Comparison of ENCODE assay signal across 8 mouse cellular contexts in genomic region chr1:54925971-54926771, GRCm38 (mm10). TPM values are rescaled to one million over a fixed set of nuclear protein-coding genes. Genes with fewer than 3 reads are reported as not detected.
DNase-seq lines count a peak whose midpoint lies in the region; ATAC-seq and TF ChIP-seq lines count a peak whose summit lies in the region.

Ankrd44 (minus strand) TSS chr1:54926387.

- peak within 1 kb of the TSS; percentile 68 to 100 (median 95) for H3K4me3 ChIP-seq in CH12.LX (replicated peaks in 1 of 3; ENCODE audit: low read depth in 2 of 3, low read length in 2 of 3, poor library complexity in 1 of 3)
- H3K4me3 ChIP-seq in forebrain, embryonic 14.5 days (ENCODE audit: low read depth, low read length) = peak within 1 kb of the TSS; percentile 87
- peak within 1 kb of the TSS; percentile 93 for H3K4me3 ChIP-seq in heart, postnatal 0 days (ENCODE audit: low read depth, low read length)
- H3K4me3 ChIP-seq in liver, postnatal 0 days (ENCODE audit: low read depth, low read length) = peak within 1 kb of the TSS; percentile 92
- peak within 1 kb of the TSS; percentile 60 for H3K4me3 ChIP-seq in neural tube, embryonic 12.5 days
- H3K4me3 ChIP-seq in stomach, embryonic 16.5 days (replicated peaks; ENCODE audit: low read length) = peak within 1 kb of the TSS; percentile 76

- in situ Hi-C loops in CH12.LX (cut with MboI; ENCODE audit: low pct_ligation_motif_present, low pct_unique_long_range_greater_than_20kb, low sequenced_read_pairs) = loop anchor here (5.0 to 10.0 kb wide), 3 partner anchors 94 to 261 kb away; no protein-coding TSS in a partner anchor

- TF ChIP-seq CTCF in CH12.LX (conservative IDR thresholded peaks at IDR 0.05 in 1 of 2, IDR thresholded peaks at IDR 0.05 in 1 of 2; ENCODE audit: low read depth in 2 of 2, low read length in 2 of 2) = peak in 1 of 2 experiments; percentile 75; a peak in 2 of 4 replicates
- TF ChIP-seq CTCF in heart, postnatal 0 days (IDR thresholded peaks at IDR 0.05; ENCODE audit: low read depth) = peak; percentile 24
- peak; percentile 35 for TF ChIP-seq CTCF in liver, postnatal 0 days (IDR thresholded peaks at IDR 0.05; ENCODE audit: low read depth)

- H3K9ac ChIP-seq in CH12.LX (ENCODE audit: insufficient read depth, low read depth) = peak within 1 kb of the TSS; percentile 95
- H3K9ac ChIP-seq in forebrain, embryonic 14.5 days (ENCODE audit: low read length) = peak within 1 kb of the TSS; percentile 91
- peak within 1 kb of the TSS; percentile 92 for H3K9ac ChIP-seq in heart, postnatal 0 days (replicated peaks; ENCODE audit: low read depth, low read length)
- H3K9ac ChIP-seq in liver, postnatal 0 days (replicated peaks) = peak within 1 kb of the TSS; percentile 79
- peak within 1 kb of the TSS; percentile 67 for H3K9ac ChIP-seq in neural tube, embryonic 12.5 days
- H3K9ac ChIP-seq in stomach, embryonic 16.5 days (ENCODE audit: low read length) = peak within 1 kb of the TSS; percentile 81

- H3K9me3 ChIP-seq in CH12.LX (replicated peaks; ENCODE audit: low read length) = no peaks in the 10 kb centered on the region
- no peaks in the 10 kb centered on the region for H3K9me3 ChIP-seq in forebrain, embryonic 14.5 days (replicated peaks; ENCODE audit: control insufficient read depth, low read length)
- H3K9me3 ChIP-seq in heart, postnatal 0 days (replicated peaks; ENCODE audit: control insufficient read depth, low read length) = no peaks in the 10 kb centered on the region
- H3K9me3 ChIP-seq in liver, postnatal 0 days (ENCODE audit: low read length) = no peaks in the 10 kb centered on the region
- H3K9me3 ChIP-seq in neural tube, embryonic 12.5 days = no peaks in the 10 kb centered on the region
- H3K9me3 ChIP-seq in stomach, embryonic 16.5 days (replicated peaks; ENCODE audit: control insufficient read depth, low read length) = no peaks in the 10 kb centered on the region

- no peaks in the 10 kb centered on the region for H3K27me3 ChIP-seq in CH12.LX (replicated peaks)
- no peaks in the 10 kb centered on the region for H3K27me3 ChIP-seq in forebrain, embryonic 14.5 days (replicated peaks; ENCODE audit: control insufficient read depth, insufficient read depth, low read length)
- H3K27me3 ChIP-seq in heart, postnatal 0 days (ENCODE audit: control insufficient read depth, insufficient read depth, low read length) = no peaks in the 10 kb centered on the region
- H3K27me3 ChIP-seq in liver, postnatal 0 days (ENCODE audit: insufficient read depth, low read length) = peaks cover 9% of the 10 kb centered on the region; the same call in 1 of the 2 replicates
- H3K27me3 ChIP-seq in neural tube, embryonic 12.5 days (replicated peaks) = peaks cover 6% of the 10 kb centered on the region; the same call in 1 of the 2 replicates
- H3K27me3 ChIP-seq in stomach, embryonic 16.5 days (ENCODE audit: control insufficient read depth, insufficient read depth, low read length) = no peaks in the 10 kb centered on the region

- peak; percentile 62 for DNase-seq in CH12.LX (ENCODE audit: extremely low read depth)
- peak; percentile 83 for DNase-seq in forebrain, embryonic 14.5 days (ENCODE audit: low spot score)
- DNase-seq in heart, postnatal 0 days (ENCODE audit: low spot score) = peak; percentile 80
- peak; percentile 85 to 93 for DNase-seq in kidney, postnatal 36 days
- peak; percentile 83 for DNase-seq in liver, postnatal 0 days

- WGBS in forebrain, embryonic 14.5 days = under 1% methylated on average over 80 of the region's 94 CpGs
- WGBS in heart, postnatal 0 days = under 1% methylated on average over 70 of the region's 94 CpGs
- WGBS in liver, postnatal 0 days (ENCODE audit: insufficient replicate concordance) = 1% methylated on average over 83 of the region's 94 CpGs
- under 1% methylated on average over 90 of the region's 94 CpGs for WGBS in neural tube, embryonic 12.5 days
- under 1% methylated on average over 93 of the region's 94 CpGs for WGBS in stomach, embryonic 16.5 days

- H3K4me1 ChIP-seq in CH12.LX (ENCODE audit: control insufficient read depth in 1 of 2, insufficient read depth in 2 of 2) = peaks cover 8 to 42% of the 10 kb centered on the region in 2 experiments
- peaks cover 12% of the 10 kb centered on the region for H3K4me1 ChIP-seq in forebrain, embryonic 14.5 days (ENCODE audit: control insufficient read depth, insufficient read depth, low read length)
- H3K4me1 ChIP-seq in heart, postnatal 0 days (ENCODE audit: control insufficient read depth, insufficient read depth) = peaks cover 18% of the 10 kb centered on the region
- H3K4me1 ChIP-seq in liver, postnatal 0 days (ENCODE audit: insufficient read depth) = peaks cover 11% of the 10 kb centered on the region
- peaks cover 8% of the 10 kb centered on the region; the same call in 1 of the 2 replicates for H3K4me1 ChIP-seq in neural tube, embryonic 12.5 days
- peaks cover 22% of the 10 kb centered on the region for H3K4me1 ChIP-seq in stomach, embryonic 16.5 days (ENCODE audit: control insufficient read depth, insufficient read depth, low read length)

- H3K79me2 ChIP-seq in CH12.LX (replicated peaks; ENCODE audit: control insufficient read depth, extremely low read depth, insufficient read depth, poor library complexity, severe bottlenecking) = peaks cover 21% of the 10 kb centered on the region

- H3K36me3 ChIP-seq in CH12.LX (replicated peaks in 1 of 2; ENCODE audit: control insufficient read depth in 1 of 2, insufficient read depth in 1 of 2, low read length in 1 of 2) = no peaks in the 10 kb centered on the region
- no peaks in the 10 kb centered on the region for H3K36me3 ChIP-seq in forebrain, embryonic 14.5 days (ENCODE audit: control insufficient read depth, insufficient read depth, low read length)
- no peaks in the 10 kb centered on the region for H3K36me3 ChIP-seq in heart, postnatal 0 days (replicated peaks; ENCODE audit: control insufficient read depth, insufficient read depth, low read length)
- H3K36me3 ChIP-seq in liver, postnatal 0 days (replicated peaks; ENCODE audit: insufficient read depth, low read length) = no peaks in the 10 kb centered on the region
- H3K36me3 ChIP-seq in neural tube, embryonic 12.5 days = no peaks in the 10 kb centered on the region
- H3K36me3 ChIP-seq in stomach, embryonic 16.5 days (ENCODE audit: control insufficient read depth, insufficient read depth, low read length) = no peaks in the 10 kb centered on the region

- H3K4me2 ChIP-seq in CH12.LX (ENCODE audit: insufficient read depth, low read depth, poor library complexity, severe bottlenecking) = peak within 1 kb of the TSS; percentile 89
- peak within 1 kb of the TSS; percentile 76 for H3K4me2 ChIP-seq in forebrain, embryonic 14.5 days (ENCODE audit: low read length)
- H3K4me2 ChIP-seq in heart, postnatal 0 days (ENCODE audit: low read depth, low read length) = peak within 1 kb of the TSS; percentile 98
- peak within 1 kb of the TSS; percentile 83 for H3K4me2 ChIP-seq in liver, postnatal 0 days (ENCODE audit: low read depth, low read length)
- H3K4me2 ChIP-seq in neural tube, embryonic 12.5 days (replicated peaks) = peak within 1 kb of the TSS; percentile 91
- H3K4me2 ChIP-seq in stomach, embryonic 16.5 days (ENCODE audit: low read depth, low read length) = peak within 1 kb of the TSS; percentile 89

- no peak for TF ChIP-seq EP300 in CH12.LX (IDR thresholded peaks at IDR 0.05; ENCODE audit: low read length)
- TF ChIP-seq EP300 in heart, postnatal 0 days (IDR thresholded peaks at IDR 0.05; ENCODE audit: low read depth) = no peak
- TF ChIP-seq EP300 in liver, postnatal 0 days (IDR thresholded peaks at IDR 0.05; ENCODE audit: low read depth) = no peak

- ATAC-seq in cerebellum, adult (ENCODE audit: insufficient number of reproducible peaks, low FRiP score, low TSS enrichment) = peak; percentile 76
- ATAC-seq in forebrain, embryonic 14.5 days = peak; percentile 95
- ATAC-seq in heart, postnatal 0 days (ENCODE audit: insufficient read depth, low read depth) = peak; percentile 94
- peak; percentile 94 for ATAC-seq in liver, postnatal 0 days
- ATAC-seq in neural tube, embryonic 12.5 days (ENCODE audit: low FRiP score, low read depth) = peak; percentile 93
- ATAC-seq in stomach, embryonic 16.5 days (ENCODE audit: insufficient read depth, low FRiP score) = peak; percentile 92

- peak; percentile 81 for TF ChIP-seq RAD21 in CH12.LX (IDR thresholded peaks at IDR 0.05; ENCODE audit: low read depth, low read length)

- TF ChIP-seq POLR2A in CH12.LX (IDR thresholded peaks at IDR 0.05; ENCODE audit: low read depth, low read length) = peak; percentile 45; the same call in 1 of the 2 replicates

- H3K27ac ChIP-seq in CH12.LX (ENCODE audit: insufficient read depth, low read depth) = peak within 1 kb of the TSS; percentile 38; the same call in 1 of the 2 replicates
- peak within 1 kb of the TSS; percentile 94 for H3K27ac ChIP-seq in forebrain, embryonic 14.5 days (ENCODE audit: low read depth, low read length)
- H3K27ac ChIP-seq in heart, postnatal 0 days (ENCODE audit: low read depth) = peak within 1 kb of the TSS; percentile 78
- H3K27ac ChIP-seq in liver, postnatal 0 days (ENCODE audit: low read depth) = peak within 1 kb of the TSS; percentile 82
- peak within 1 kb of the TSS; percentile 82 for H3K27ac ChIP-seq in neural tube, embryonic 12.5 days
- peak within 1 kb of the TSS; percentile 80 for H3K27ac ChIP-seq in stomach, embryonic 16.5 days (ENCODE audit: low read length)

- dilution Hi-C loops in CH12.LX (cut with MboI; ENCODE audit: extremely low pct_ligation_motif_present, extremely low pct_unique_long_range_greater_than_20kb, low sequenced_read_pairs) = no loop called here

TF ChIP-seq in CH12.LX, 34 proteins besides CTCF, POLR2A, EP300 and RAD21 (continues in another document):
- TF ChIP-seq TCF12 (IDR thresholded peaks at IDR 0.05; ENCODE audit: low read depth, low read length) (peak; percentile 45; the same call in 1 of the 2 replicates), UBTF (IDR thresholded peaks at IDR 0.05; ENCODE audit: low read depth, low read length) (peak; percentile 75), MAZ (IDR thresholded peaks at IDR 0.05; ENCODE audit: low read depth, low read length) (peak; percentile 52; the same call in 1 of the 2 replicates), MAX (IDR thresholded peaks at IDR 0.05; ENCODE audit: low read length) (no peak), SMC3 (IDR thresholded peaks at IDR 0.05; ENCODE audit: low read depth, low read length) (peak; percentile 89), MEF2A (IDR thresholded peaks at IDR 0.05; ENCODE audit: borderline replicate concordance, low read depth, low read length) (0 out of 2 replicates have a peak, but pooled peaks have one; percentile 27)

RNA-seq across cellular contexts. Expression of gene Ankrd44, which starts in this region (rescaled TPM):
- total RNA-seq in CH12.LX (2012; rRNA removed) (16.2 and 19.8 TPM in 2 replicates), CH12.LX (2014; rRNA removed) (12.2 and 12.7 TPM in 2 replicates)
- 23.0 and 24.9 TPM in 2 replicates for polyA plus RNA-seq in CH12.LX (2012; ENCODE audit: insufficient read length, low read depth)
- 18.9 and 24.4 TPM in 2 replicates for polyA plus RNA-seq in forebrain, embryonic 14.5 days (2014; fragmentation: Nextera tagmentation; extraction: Ambion mirVana)
- total RNA-seq in heart, postnatal 0 days (2014; rRNA removed; ENCODE audit: low replicate concordance) = 9.6 and 14.6 TPM in 2 replicates
- polyA plus RNA-seq in heart, postnatal 0 days (2015; fragmentation: Nextera tagmentation; extraction: Ambion mirVana) = 3.3 and 3.8 TPM in 2 replicates
- polyA plus RNA-seq in liver, postnatal 0 days (2015; fragmentation: Nextera tagmentation; extraction: Ambion mirVana) = 4.0 and 4.7 TPM in 2 replicates
- 13.5 and 14.7 TPM in 2 replicates for polyA plus RNA-seq in neural tube, embryonic 12.5 days (2016; fragmentation: Nextera tagmentation; extraction: Ambion mirVana)
- 13.8 and 14.5 TPM in 2 replicates for polyA plus RNA-seq in stomach, embryonic 16.5 days (2015; fragmentation: Nextera tagmentation; extraction: Ambion mirVana)

Comparison
In these comparisons a context has a peak if more than half of its experiments do, and no peak if none do; other contexts are left out.
1. Peak in every context shown above with its lines: DNase-seq, ATAC-seq, H3K4me3 ChIP-seq and H3K27ac ChIP-seq.
2. H3K27ac ChIP-seq: peak in every context shown above with its lines; median percentile 94 in forebrain, embryonic 14.5 days; 82 in liver, postnatal 0 days; 82 in neural tube, embryonic 12.5 days; 80 in stomach, embryonic 16.5 days; 78 in heart, postnatal 0 days; 38 in CH12.LX.